Mouse (Mus musculus) left cerebral cortex, postnatal 36 days (tissue): ENCODE measurements at regions not wholly inside any gene's neighbourhood (a gene's known extent, or its start where the extent isn't known, plus 50 kb on each side); places are given as distances from the start of the nearest gene placed in this dataset.

Source experiments
- DNase-seq, 2 experiments: peaks; one replicate each; pipeline ENCODE4 v3.0.0; 2021 to 2022; ENCODE audit warnings: low spot score in 2 of 2, mixed read lengths in 1 of 2
- intact Hi-C: fragments of 180-260 bp; cut with DNase I; formaldehyde crosslinking; loops from one replicate; pipeline ENCODE4 v1.15.1; 2025

DNA sequence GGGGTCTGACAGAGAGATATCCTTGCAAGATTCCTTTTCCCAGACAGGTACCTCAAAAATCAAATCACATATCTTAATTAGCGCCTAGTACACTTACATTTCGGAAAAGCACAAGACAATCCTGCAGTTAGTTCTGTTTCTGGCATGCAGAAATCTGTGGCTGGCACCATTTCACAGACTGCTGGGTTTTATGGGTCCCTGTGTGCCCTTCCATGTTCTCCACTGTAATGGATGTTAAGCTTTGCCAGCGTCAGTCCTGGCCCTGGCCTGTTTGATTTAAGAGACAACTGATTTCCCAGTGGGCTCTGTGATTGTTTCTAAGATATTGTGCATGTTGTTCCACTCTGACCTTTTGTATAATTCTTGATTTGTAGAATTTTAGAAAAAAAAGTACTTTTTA lies 93.3 kb upstream of the Gm9972 start:
- DNase-seq, result no peak
- intact Hi-C loops, result no loop called here

DNA sequence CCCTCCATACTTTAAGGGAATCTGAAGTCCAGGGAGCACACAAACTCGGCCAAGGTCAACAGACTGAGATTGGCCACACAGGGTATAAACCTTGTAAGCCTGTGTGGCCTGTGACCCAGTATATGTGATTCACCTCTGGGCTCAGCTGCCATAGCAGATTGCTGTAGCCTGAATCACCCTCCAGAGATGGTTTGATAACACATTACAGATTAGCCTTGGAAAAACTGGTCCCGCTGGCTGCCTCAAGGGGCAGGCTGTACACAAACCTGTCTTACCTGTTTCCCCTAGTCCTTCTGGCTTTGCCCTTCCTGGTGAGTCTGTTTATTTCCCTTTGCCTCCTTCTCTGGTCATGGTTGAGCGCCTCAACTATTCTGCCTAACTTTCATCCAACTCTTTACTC lies 91.0 kb upstream of the Gm9972 start:
- intact Hi-C loops, result no loop called here
- DNase-seq, result no peak

DNA sequence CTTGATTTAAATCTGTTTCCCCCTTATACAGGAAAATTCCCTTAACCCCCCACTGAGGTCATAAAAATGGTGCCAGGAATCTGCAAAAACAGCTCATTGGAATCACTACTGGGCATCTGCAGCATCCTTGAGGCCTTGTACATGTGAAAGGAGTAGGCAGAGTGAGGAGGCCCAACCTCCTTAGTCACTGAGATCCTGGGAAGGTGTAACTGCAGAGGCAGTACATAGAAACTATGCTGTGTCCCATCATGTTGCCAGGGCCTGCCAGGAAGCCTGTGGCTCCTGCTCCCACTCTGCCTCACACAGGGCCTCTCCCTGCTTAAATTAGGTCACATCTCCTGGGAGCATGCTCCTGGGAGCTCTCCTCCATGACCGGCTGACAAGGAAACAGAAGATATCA lies 85.7 kb upstream of the Gm9972 start:
- intact Hi-C loops, result no loop called here
- DNase-seq, result no peak

DNA sequence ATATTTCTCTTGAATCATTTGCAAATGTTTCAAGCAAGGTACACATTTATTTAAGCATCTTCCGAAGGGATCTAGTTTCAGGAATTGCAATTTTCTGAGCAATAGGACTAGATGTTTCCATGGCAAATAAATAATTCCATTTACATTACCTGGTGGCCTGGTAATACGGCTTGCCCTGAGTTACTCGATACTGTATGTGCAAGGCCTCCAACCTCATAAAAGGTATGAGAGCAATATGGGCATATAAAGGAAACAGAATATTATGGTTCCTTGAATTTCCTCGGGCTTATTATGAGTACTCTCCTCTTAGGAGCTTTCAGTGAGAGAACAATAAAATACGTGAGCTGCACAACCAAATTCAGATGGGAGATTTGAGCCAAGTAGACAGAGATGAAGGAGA lies 81.4 kb upstream of the Gm9972 start:
- DNase-seq, result no peak
- intact Hi-C loops, result no loop called here

DNA sequence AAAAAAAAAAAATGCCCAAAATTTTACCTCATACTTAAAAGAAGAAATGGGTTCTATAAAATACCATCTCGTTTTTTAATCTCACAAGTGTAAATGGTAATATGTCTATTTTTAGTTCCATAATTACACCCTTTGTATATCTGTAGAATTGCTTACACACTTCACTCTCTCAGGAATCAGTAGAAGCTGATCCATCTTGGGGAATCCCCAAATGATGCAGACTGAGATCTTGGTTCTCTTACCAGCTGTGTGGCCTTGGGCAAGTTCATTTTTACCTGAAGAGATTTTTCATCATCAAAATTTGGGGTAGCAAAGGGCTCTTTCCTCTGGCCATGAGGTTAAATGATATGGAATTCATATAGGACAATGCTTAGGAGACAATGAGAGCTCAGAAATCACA lies 69.8 kb upstream of the Gm9972 start:
- DNase-seq, result no peak
- intact Hi-C loops, result no loop called here

DNA sequence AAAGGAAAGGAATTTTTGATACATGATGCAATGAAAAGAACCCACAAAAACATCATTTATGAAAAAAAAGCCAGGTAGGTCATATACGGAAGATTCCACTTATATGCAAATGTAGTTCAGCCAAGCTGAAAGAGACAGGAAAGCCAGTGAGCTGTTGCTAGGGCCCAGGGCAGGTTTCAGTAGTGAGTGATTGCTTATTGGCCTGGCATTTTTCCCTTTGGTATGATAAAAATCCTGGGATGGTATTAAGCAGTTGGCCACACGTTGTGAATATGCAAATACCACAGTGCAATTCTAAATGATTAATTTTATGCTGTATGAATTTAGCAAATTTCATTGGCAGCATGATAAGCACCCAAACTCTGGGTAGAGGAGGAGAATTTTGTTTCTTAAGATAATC lies 57.3 kb upstream of the Gm9972 start:
- no peak for DNase-seq

More for the DNA sequence above, 57.3 kb upstream of the Gm9972 start:
- intact Hi-C loops, result no loop called here
